Comparison of ENCODE assay signal across 19 mouse cellular contexts in genomic region chr17:34295307-34295706, GRCm38 (mm10). TPM values are rescaled to one million over a fixed set of nuclear protein-coding genes. Genes with fewer than 3 reads are reported as not detected.
"Had no signal": no experiment of that assay in that cellular context is flagged by ENCODE, and none has a peak within 500 bp of the region (broad histone marks: within the 10 kb centered on the region; RNA-seq: fewer than 3 reads in every experiment).

No protein-coding gene starts in this region.

- H3K36me3 ChIP-seq: kidney, embryonic 15.5 days; limb, embryonic 10.5 days; limb, embryonic 13.5 days; liver, embryonic 12.5 days; liver, embryonic 15.5 days; lung, embryonic 15.5 days; neural tube, embryonic 12.5 days; neural tube, embryonic 15.5 days had no signal

- H3K27me3 ChIP-seq: lung, embryonic 15.5 days; neural tube, embryonic 12.5 days; neural tube, embryonic 15.5 days had no signal

- ATAC-seq: liver, embryonic 12.5 days had no signal

- H3K4me1 ChIP-seq: limb, embryonic 13.5 days; liver, embryonic 12.5 days; liver, embryonic 15.5 days; lung, embryonic 15.5 days; neural tube, embryonic 12.5 days had no signal

- DNase-seq: liver; right cerebral cortex, postnatal 14 days; thymus, adult 18-20 months; thymus, postnatal 36 days had no signal

- H3K27ac ChIP-seq: kidney, embryonic 15.5 days; limb, embryonic 10.5 days; limb, embryonic 13.5 days; liver, embryonic 12.5 days; liver, embryonic 15.5 days; lung, embryonic 15.5 days; neural tube, embryonic 12.5 days; stomach, postnatal 0 days had no signal

- H3K4me3 ChIP-seq: liver, embryonic 12.5 days; liver, embryonic 15.5 days; lung, embryonic 15.5 days; neural tube, embryonic 12.5 days had no signal

RNA-seq across cellular contexts. Expression of gene H2-Aa, which starts 7.7 kb away (rescaled TPM):
- polyA plus RNA-seq: limb, embryonic 10.5 days; midbrain, embryonic 11.5 days had no signal

RNA-seq across cellular contexts. Expression of gene H2-Eb2, which starts 30.2 kb away (rescaled TPM):
- total RNA-seq: layer of hippocampus, postnatal 14 days; left cerebral cortex, adult 8-10 months; left cerebral cortex, postnatal 25 days had no signal
- polyA plus RNA-seq: kidney, embryonic 15.5 days; limb, embryonic 10.5 days; limb, embryonic 13.5 days; liver, embryonic 12.5 days; liver, embryonic 15.5 days; midbrain, embryonic 11.5 days; midbrain, embryonic 14.5 days; neural tube, embryonic 12.5 days; stomach, embryonic 14.5 days; stomach, postnatal 0 days had no signal

RNA-seq across cellular contexts. Expression of gene H2-Ob, which starts 56.6 kb away (rescaled TPM):
- polyA plus RNA-seq: limb, embryonic 10.5 days; limb, embryonic 13.5 days; midbrain, embryonic 11.5 days; midbrain, embryonic 14.5 days; neural tube, embryonic 12.5 days had no signal
